Mouse (Mus musculus) liver, embryonic 11.5 days (tissue): ENCODE results near the gene Tbc1d1. TPM values are rescaled to one million over a fixed set of nuclear protein-coding genes. Genes with fewer than 3 reads are reported as not detected.

Source experiments
- ATAC-seq: fragments of 200-750 bp; cut with Nextera tagmentation; replicated peaks from 2 replicates; pipeline ENCODE4 v1.8.0; 2017; ENCODE audit warnings: moderate number of reproducible peaks, mild to moderate bottlenecking, moderate TSS enrichment, moderate library complexity; ENCODE audit not compliant: low FRiP score
- DNase-seq: peaks from one replicate; pipeline ENCODE4 v3.0.0-alpha.2; 2017; ENCODE audit warnings: low spot score
- H3K27ac ChIP-seq: fragments of 300-500 bp; sonication (generic); 2 replicates; pipeline ENCODE4 v1.5.1; 2014; ENCODE audit warnings: mild to moderate bottlenecking, low read depth, low read length, control low read depth
- H3K27me3 ChIP-seq: fragments of 300-500 bp; sonication (generic); replicated peaks from 2 replicates; pipeline ENCODE4 v1.6.1; 2014; ENCODE audit warnings: low read length, mixed read lengths; ENCODE audit not compliant: control insufficient read depth, insufficient read depth
- H3K36me3 ChIP-seq: fragments of 300-500 bp; sonication (generic); 2 replicates; pipeline ENCODE4 v1.6.1; 2014; ENCODE audit warnings: mild to moderate bottlenecking, low read length, moderate library complexity, mixed read lengths; ENCODE audit not compliant: control insufficient read depth, insufficient read depth
- H3K4me1 ChIP-seq: fragments of 300-500 bp; sonication (generic); replicated peaks from 2 replicates; pipeline ENCODE4 v1.6.1; 2014; ENCODE audit warnings: low read length, mixed read lengths; ENCODE audit not compliant: control insufficient read depth, insufficient read depth
- H3K4me2 ChIP-seq: fragments of 300-500 bp; sonication (generic); 2 replicates; pipeline ENCODE4 v1.6.1; 2014; ENCODE audit warnings: mild to moderate bottlenecking, control low read depth, moderate library complexity
- H3K4me3 ChIP-seq: fragments of 300-500 bp; sonication (generic); 2 replicates; pipeline ENCODE4 v1.5.1; 2014; ENCODE audit warnings: low read depth, low read length, control low read depth
- H3K9ac ChIP-seq: fragments of 300-500 bp; sonication (generic); 2 replicates; pipeline ENCODE4 v1.6.1; 2014; ENCODE audit warnings: low read depth, low read length, control low read depth
- H3K9me3 ChIP-seq: fragments of 300-500 bp; sonication (generic); 2 replicates; pipeline ENCODE4 v1.6.1; 2016; ENCODE audit warnings: low read length, inconsistent platforms, mixed read lengths; ENCODE audit not compliant: control insufficient read depth
- WGBS: fragments of 180-500 bp; shearing (Covaris S2); extraction: QIAGEN DNeasy Blood & Tissue Kit; methylation state at CpG from one replicate; pipeline ENCODE4 v1.1.7; 2014; 5-methylcytosine and 5-hydroxymethylcytosine counted together
- polyA plus RNA-seq: library from polyadenylated mRNA; unstranded; fragments of >200 nt; fragmentation: Nextera tagmentation; extraction: Ambion mirVana; gene quantifications from 2 replicates; pipeline ENCODE4 v1.2.1, GENCODE M21; 2014

The Tbc1d1 gene
- 25.6 and 25.9 TPM in 2 replicates for polyA plus RNA-seq

DNA sequence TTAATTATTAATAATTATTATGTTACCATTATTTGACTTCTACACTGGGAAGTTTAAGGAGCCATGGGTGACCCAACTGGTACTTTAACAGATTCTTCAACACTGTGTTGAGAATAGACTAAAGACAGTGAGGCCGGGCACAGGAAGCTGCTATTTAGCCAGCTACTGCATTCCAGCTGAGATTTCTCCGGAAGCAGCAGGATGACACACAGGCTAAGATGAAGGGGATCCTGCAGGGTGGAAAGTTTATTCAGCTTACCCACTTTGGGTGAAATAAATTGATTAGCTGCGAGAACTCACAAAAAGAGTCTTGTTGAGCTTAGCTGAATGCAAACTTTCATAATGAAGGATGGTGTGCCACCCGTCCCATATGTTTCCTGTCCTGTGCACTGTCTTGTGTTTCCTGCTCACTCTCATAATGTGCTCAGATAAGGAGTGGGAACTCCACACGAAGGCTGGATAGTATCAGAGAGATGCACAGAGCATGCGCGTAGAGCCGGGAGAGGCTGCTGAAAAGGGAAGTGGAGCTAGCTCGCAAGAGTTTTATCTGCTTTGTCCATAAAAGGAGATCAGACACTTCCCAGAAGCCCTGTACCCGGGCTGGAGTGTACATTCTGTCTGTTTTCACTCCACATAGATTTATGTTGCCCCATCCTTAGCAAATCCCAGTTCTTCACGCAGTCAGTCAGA lies at the start of gene Tbc1d1:
Tbc1d1 (plus strand) TSS at position 445 of the 690 bp plus-strand sequence.
- WGBS, result 13% methylated on average over 11 of the region's 11 CpGs
- Histone ChIP-seq H3K4me1 (peaks cover 15% of the 10 kb centered on the region), H3K4me3 (no peak within 1 kb of the TSS), H3K9me3 (no peaks in the 10 kb centered on the region), H3K36me3 (no peaks in the 10 kb centered on the region), H3K27me3 (peaks cover 11% of the 10 kb centered on the region), H3K27ac (peak within 1 kb of the TSS; percentile 40), H3K9ac (no peak within 1 kb of the TSS; the same call in 1 of the 2 replicates), H3K4me2 (peak within 1 kb of the TSS; percentile 55)
- ATAC-seq (peak; percentile 62), DNase-seq (peak; percentile 61)

DNA sequence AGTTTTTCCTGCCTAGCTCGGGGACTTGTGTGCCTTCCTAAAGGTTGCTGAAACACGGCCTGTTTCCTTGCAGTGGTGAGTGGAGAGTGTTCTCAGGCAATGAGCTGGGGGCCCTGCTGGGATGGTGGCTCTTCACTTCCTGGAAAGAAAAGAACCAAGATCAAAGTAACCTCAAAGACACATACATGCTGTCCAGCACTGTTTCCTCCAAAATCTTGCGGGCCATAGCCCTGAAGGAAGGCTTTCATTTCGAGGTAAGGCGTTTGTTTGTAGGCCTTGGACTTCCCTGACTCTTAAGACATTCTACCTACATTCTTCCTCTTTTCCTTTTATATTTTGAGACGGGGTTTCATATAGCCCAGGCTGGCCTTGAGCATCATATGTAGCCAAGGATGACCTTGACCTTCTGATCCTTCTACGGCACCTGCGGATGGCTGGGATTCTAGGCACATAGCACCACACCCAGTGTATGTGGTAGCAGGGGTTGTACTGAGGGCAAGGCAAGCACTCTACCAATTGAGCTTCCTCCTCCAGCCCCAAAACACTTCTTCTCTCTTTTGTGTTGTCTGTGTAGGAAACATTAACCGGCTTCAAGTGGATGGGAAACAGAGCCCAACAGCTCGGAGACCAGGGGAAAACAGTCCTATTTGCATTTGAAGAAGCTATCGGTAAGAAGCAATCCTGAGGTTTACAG lies 48.4 kb upstream of the Tbc1d1 start:
- no peak overlapping the region for H3K9ac ChIP-seq
- no peak overlapping the region for H3K4me2 ChIP-seq
- no peak overlapping the region for H3K4me3 ChIP-seq
- H3K36me3 ChIP-seq, result peaks cover 24% of the 10 kb centered on the region
- 85% methylated on average over 11 of the region's 11 CpGs for WGBS
- H3K27me3 ChIP-seq, result no peaks in the 10 kb centered on the region
- no peaks in the 10 kb centered on the region for H3K9me3 ChIP-seq
- DNase-seq (no peak), ATAC-seq (no peak)
- peaks cover 5% of the 10 kb centered on the region; the same call in 1 of the 2 replicates for H3K4me1 ChIP-seq
- no peak overlapping the region for H3K27ac ChIP-seq

DNA sequence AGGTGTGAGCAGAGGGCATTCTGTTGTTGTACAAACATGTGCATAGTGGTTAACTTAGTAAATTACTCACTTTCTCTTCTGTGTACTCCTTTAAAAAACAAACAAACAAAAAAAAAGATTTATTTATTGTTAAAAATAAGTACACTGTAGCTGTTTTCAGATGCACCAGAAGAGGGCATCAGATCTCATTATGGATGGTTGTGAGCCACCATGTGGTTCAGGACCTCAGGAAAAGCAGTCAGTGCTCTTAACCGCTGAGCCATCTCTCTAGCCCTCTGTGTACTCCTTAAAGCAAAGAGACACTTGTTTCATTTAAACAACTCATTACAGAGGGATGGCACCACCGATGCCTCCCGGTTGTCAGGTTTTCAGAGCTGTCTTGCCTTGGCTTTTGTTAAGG lies 46.9 kb upstream of the Tbc1d1 start:
- ATAC-seq, result no peak
- Histone ChIP-seq H3K9me3 (no peaks in the 10 kb centered on the region), H3K4me3 (no peak overlapping the region), H3K36me3 (peaks cover 29% of the 10 kb centered on the region), H3K4me1 (no peaks in the 10 kb centered on the region), H3K27me3 (no peaks in the 10 kb centered on the region), H3K9ac (no peak overlapping the region), H3K27ac (no peak overlapping the region), H3K4me2 (no peak overlapping the region)
- WGBS, result 65% methylated on average over 3 of the region's 3 CpGs
- no peak for DNase-seq

DNA sequence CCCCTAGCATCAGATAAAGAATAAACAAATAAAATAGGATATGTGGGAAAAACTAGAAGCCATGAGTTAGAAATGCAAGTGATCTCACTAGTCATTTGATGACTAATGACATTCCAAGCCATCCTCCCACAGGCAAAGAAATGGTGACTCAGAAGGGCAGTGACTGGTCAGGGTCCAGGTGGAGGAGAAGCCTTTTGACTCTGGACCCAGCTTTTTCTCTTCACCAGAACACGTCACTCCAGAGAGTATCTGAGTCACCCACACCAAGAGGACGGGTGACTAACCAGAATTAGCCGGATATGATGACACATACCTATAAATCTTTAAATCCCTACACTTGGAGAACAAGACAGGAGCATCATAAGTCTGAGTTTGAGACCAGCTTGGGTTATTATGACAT lies 43.7 kb upstream of the Tbc1d1 start:
- Histone ChIP-seq H3K4me1 (no peaks in the 10 kb centered on the region), H3K9me3 (peaks cover 5% of the 10 kb centered on the region), H3K4me3 (no peak overlapping the region), H3K9ac (no peak overlapping the region), H3K36me3 (peaks cover 49% of the 10 kb centered on the region), H3K27me3 (no peaks in the 10 kb centered on the region), H3K27ac (no peak overlapping the region), H3K4me2 (no peak overlapping the region)
- ATAC-seq (no peak), DNase-seq (no peak)
- 91% methylated on average over 3 of the region's 3 CpGs for WGBS

DNA sequence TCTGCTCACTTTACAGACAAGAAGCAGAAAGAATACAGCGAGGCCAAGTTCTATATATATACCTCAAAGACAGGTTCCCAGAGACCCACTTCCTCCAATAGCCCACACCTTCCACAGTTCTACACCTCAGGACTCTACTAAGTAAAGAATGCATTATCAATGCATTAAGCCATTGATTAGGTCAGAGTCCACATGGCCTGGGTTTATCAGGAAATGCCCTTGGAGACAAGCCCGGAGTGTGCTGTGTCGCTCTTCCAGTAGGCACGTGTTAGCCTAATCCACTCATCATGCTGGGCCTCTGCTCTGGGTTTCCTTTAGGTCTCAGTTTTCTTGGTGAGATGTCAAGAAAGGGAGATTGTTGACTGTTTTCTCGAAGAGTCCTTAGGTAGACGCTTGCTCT lies 41.9 kb upstream of the Tbc1d1 start:
- no peak for DNase-seq
- WGBS, result 89% methylated on average over 6 of the region's 6 CpGs
- Histone ChIP-seq H3K4me2 (no peak overlapping the region), H3K9ac (no peak overlapping the region), H3K36me3 (peaks cover 40% of the 10 kb centered on the region), H3K27ac (no peak overlapping the region), H3K4me1 (no peaks in the 10 kb centered on the region), H3K4me3 (no peak overlapping the region), H3K9me3 (peaks cover 5% of the 10 kb centered on the region), H3K27me3 (no peaks in the 10 kb centered on the region)
- ATAC-seq, result no peak

DNA sequence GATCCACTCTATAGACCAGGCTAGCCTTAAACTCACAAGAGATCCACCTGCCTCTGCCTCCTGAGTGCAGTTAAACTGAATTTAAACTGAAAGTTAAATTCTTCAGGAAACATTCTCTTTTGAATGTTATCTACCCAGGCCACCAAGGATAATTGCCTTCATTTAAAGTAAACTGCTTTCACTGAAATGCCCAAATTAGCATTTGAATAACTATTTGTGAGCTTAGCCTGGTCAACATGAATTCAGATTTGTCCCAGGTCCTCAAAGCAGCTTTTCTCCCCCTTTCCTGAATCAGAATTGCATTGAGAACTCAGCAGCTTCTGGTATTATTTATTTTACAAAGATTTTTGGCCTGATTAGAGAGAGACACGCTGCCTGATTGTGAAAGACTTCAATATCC lies 38.9 kb upstream of the Tbc1d1 start:
- no peak for DNase-seq
- peaks cover 37% of the 10 kb centered on the region for H3K36me3 ChIP-seq
- H3K27ac ChIP-seq, result no peak overlapping the region

DNA sequence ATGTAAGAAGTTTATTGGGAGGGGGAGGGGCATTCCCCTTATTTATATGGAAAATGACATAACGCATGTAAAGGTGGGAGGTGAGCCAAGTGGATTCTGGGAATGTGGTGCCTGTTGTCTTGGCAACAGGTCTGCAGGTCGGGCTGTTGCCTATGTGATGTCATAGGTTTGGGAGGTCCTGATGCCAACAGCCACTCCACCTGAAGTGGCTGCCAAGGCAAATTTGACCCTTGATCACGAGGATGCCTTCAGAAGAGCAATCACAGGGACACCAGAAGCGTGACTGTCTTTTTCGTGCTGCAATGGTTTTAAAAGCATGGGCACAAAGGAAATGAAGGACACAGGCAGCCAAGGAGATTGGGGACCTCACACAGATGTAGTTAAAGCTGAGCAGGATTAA lies 30.3 kb upstream of the Tbc1d1 start:
- Histone ChIP-seq H3K27me3 (no peaks in the 10 kb centered on the region), H3K4me1 (no peaks in the 10 kb centered on the region), H3K4me2 (no peak overlapping the region), H3K4me3 (no peak overlapping the region), H3K9me3 (no peaks in the 10 kb centered on the region), H3K36me3 (peaks cover 7% of the 10 kb centered on the region; the same call in 1 of the 2 replicates), H3K9ac (no peak overlapping the region), H3K27ac (no peak overlapping the region)
- WGBS, result 80% methylated on average over 5 of the region's 5 CpGs
- ATAC-seq, result no peak
- no peak for DNase-seq

More for the DNA sequence above, 38.9 kb upstream of the Tbc1d1 start:
- Histone ChIP-seq H3K4me1 (no peaks in the 10 kb centered on the region), H3K27me3 (no peaks in the 10 kb centered on the region), H3K4me2 (no peak overlapping the region), H3K4me3 (no peak overlapping the region), H3K9me3 (peaks cover 5% of the 10 kb centered on the region), H3K9ac (no peak overlapping the region)
- 91% methylated on average over 1 of the region's 1 CpGs for WGBS
- ATAC-seq, result no peak

DNA sequence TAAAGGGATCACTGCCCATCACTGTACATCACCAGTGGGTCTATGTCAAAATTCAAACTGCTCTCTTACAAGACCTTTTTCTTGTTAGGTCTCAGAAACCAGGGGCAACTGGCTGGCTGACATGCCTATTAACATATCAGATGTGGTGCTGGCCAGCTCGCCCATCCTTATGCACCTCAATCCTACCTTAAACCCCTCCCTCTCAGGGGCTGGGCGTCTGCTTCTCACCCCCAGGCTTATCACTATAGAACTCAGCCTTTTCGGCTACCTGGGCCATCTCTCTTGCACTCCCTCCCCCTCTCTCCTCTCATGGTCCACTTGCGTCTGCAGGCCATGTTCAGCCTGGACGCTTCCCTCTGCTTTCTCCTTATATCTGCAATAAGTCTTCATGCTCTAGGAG lies 24.6 kb upstream of the Tbc1d1 start:
- Histone ChIP-seq H3K36me3 (peaks cover 4% of the 10 kb centered on the region; the same call in 1 of the 2 replicates), H3K4me2 (no peak overlapping the region), H3K9ac (no peak overlapping the region), H3K27me3 (no peaks in the 10 kb centered on the region), H3K27ac (no peak overlapping the region), H3K9me3 (no peaks in the 10 kb centered on the region), H3K4me3 (no peak overlapping the region), H3K4me1 (no peaks in the 10 kb centered on the region)
- ATAC-seq (no peak), DNase-seq (no peak)
- 60% methylated on average over 5 of the region's 5 CpGs for WGBS

DNA sequence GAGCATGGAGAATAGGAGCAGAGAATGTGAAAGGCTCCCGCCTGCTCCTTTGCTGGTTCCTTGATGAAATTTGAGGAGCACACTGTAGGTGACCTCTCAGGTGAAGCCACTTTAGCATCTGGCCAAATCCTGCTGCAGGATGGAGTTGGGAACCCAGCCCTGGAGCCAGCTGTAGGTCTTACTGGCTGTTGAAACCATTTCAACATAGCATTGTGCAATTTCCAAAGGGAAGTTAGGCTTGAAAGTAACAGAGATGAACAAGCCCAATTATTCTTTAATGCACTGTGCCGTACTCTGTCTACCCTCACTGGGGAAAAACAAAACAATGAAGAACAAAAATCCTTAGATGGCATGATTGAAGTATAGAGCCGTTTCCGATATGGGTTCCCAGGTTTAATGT lies 22.2 kb upstream of the Tbc1d1 start:
- Histone ChIP-seq H3K9me3 (no peaks in the 10 kb centered on the region), H3K9ac (no peak overlapping the region), H3K4me1 (no peaks in the 10 kb centered on the region), H3K27me3 (no peaks in the 10 kb centered on the region), H3K4me3 (no peak overlapping the region), H3K4me2 (no peak overlapping the region), H3K36me3 (no peaks in the 10 kb centered on the region), H3K27ac (no peak overlapping the region)
- ATAC-seq (no peak), DNase-seq (no peak)
- WGBS, result 86% methylated on average over 4 of the region's 4 CpGs
